Mouse (Mus musculus) 416B (cell line): ENCODE data around the gene Cxcl10.

ENCODE experiments used
- DNase-seq: peaks from one replicate; pipeline ENCODE4 v3.0.0; 2011; ENCODE audit warnings: low read depth

Cxcl10 gene

DNA sequence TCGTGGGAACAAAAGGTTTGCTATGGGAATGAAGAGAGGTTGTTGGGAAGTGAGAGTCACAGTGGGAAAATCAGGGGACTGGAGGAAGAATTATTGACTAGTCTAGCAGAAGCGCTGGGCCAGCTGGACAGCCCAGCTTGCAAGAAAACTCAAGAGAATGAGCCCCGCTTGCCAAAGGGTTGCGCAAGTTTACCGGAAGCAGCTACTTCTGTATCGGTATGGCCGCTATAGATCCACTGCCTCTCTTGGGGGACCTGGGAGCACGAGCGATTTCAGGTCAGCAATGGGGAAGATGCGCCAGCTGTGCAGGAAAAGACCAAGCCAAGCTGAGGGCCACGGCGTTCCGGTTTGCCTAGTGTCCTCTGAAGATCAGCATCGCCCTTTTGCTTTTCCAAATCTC, 30.1 kb downstream of the Cxcl10 start:
- peak; percentile 69 for DNase-seq

DNA sequence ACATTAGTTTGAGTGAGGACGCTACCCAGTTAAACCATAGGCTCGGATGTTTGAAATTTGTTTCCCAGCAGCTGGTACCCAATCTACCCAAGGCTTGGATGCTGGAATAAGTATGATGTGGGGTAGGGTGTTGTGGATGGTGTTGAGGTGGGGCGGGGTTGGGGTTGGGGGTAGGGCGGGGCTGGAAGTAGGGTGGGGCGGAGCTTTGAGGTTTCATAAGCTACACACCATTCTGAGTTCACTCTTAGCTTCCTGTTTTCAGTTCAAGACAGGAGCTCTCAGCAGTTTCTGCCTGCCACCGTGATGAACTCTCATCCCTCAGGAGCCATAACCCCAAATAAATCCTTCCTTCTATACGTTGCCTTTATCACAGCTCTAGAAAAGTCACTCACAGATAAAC, 30.6 kb downstream of the Cxcl10 start:
- DNase-seq, result peak; percentile 60

DNA sequence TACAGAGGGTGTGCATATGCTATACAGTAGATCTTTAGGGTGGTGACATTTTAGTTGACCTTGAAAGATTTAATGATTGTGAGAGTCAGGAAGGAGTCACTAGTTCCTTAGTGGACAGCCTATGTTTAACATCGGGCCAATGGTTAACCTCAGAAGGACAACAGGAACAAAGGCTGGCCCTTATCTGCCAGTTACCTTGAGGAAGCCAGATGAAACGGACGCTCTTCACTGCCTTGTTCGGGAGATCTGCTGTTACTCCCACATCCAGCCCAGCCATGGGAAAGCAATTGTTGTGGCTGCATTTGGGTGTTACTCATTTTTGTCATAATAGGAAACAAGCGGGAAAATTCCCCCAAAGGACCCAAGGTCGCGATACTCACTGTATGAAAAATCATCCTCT, 34.9 kb downstream of the Cxcl10 start:
- DNase-seq, result peak; percentile 91

DNA sequence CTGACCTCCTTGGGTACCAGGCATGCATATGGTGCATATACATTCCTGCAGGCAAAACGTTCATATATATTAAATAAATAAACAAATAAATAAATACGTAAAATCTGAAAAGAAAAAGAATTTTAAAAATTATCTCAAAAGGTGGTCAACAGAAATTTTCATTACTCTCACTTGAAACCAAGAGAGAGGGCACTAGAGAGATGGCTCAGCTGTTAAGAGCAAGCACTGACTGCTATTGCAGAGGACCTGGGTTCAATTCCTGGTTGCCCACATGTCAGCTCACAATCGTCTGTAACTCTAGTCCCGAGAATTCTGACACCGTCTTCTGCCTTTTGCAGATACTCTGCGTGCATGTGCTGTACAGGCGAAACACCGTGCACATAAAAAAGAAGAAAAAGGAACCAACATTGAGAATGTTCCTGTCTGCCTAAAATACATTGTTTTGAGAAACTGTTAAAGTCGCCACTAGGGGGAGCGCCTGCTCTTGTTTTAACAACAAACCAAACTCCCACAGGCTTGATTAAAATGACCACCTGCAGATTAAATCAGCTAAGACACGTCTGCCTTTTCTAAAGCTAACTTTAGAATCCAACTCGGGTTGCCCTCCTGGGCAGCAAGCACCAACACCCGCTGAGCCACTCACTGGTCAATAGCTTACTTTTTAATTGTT, 36.5 kb downstream of the Cxcl10 start:
- peak; percentile 94 for DNase-seq

DNA sequence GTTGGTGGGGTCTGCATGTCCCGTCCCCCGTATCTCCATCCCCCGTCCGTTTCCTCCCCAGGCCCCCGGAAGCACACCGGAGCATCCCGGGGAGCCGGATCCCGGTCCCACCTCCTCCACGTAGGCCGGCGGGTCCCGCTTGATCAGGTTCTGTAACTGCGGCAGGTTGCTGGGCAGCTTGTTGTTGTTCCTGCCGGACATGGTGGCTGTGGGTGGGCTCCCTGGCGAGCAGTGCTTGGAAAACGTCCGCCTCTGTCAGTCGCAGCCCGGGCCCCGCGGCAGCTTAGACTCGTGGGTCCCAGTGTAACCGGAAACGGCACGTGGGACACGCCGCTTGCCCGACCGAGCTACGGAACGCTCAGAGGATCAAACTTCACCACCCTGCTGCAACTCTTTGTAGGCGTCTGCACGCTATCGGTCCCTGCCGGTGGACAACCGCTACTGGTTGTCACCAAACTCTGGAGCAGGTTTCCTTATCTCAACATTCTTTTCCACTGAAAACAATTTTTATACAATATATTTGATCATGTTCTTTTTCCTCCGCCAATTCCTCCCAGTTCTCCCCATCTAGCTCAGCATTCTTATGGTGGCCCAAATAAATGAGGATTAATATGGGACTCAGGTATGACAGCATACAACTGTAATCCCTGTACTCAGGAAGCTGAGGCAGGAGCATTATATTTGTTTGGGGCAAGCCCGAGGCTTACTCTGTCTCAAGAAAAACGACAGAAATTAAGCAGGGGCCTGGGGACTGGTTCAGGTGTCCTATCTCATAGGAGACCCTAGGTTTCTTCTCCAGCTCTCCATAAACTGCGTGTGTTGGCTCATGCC, 38.8 kb downstream of the Cxcl10 start, which contains the start of gene Sdad1:
Gene Sdad1 (minus strand): TSS at position 799 of the 831 bp plus-strand sequence.
- DNase-seq, result peak; percentile 96

DNA sequence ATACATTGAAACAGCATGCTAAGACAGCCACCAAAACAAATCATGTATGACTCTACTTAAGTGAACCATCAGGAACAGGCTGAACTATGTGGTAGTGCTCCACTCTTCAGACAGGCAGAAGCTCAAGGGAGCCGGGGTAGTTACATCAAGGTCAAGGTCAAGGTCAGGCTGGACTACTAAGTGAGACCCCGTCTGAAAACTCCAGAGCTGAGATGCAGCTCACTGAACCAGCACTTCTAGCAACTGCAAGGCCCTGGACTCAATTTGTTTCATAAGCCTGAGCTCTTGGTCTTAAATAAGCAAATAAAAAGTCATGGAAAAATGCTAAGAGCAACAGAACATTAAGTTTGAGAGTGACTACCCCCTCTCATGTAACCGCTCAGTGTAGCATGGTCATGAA, 44.4 kb downstream of the Cxcl10 start:
- DNase-seq, result no peak

DNA sequence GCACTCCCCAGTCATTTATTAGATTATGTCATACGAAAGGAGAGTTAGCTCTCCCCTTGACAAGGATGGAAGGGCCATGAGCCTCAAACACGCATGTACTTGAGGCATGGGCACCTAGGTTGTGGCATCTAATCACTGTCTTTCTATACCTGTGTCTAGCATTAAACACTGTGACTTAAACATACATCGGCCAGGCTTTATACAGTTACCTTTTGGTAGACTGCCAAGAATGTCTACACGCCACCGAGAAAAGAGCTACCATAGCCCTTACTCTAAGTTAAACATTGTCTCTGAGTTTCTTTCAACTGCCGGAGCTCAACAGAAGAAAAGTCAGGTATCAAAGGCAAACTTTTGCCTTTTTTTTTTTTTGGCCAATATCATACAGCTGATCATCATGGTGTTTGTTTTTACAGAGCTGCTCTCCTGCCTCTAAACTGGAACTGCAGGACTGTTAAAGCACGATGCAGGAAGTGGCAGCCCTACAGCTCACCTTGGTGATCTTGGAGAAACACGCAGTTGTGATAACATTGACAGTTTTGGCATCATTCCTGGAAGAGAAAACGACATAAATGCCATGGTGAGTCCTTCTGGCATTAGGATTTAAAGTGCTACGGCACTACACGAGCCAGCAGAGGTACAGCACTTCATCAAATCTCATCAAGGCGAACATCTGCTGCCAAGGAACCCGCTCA, 46.4 kb downstream of the Cxcl10 start:
- DNase-seq, result no peak
